Mouse (Mus musculus) MEL (cell line): ENCODE results near the gene Gpd2.

Source experiments
- CHD2 ChIP-seq: IDR thresholded peaks from 2 replicates; pipeline ENCODE4 v1.6.1; 2011; ENCODE audit warnings: low read length, improper control_type of control experiment
- CTCF ChIP-seq, 3 experiments: IDR thresholded peaks in 2 of 3; conservative IDR thresholded peaks in 1 of 3; 2 replicates each; pipeline ENCODE4 v1.5.1; 2011 to 2012; ENCODE audit warnings: low read length in 3 of 3, low read depth in 2 of 3, mild to moderate bottlenecking in 2 of 3, improper control_type of control experiment in 1 of 3, inconsistent platforms in 1 of 3, mixed read lengths in 1 of 3, moderate library complexity in 1 of 3; ENCODE audit not compliant: control insufficient read depth in 1 of 3, insufficient read depth in 1 of 3, poor library complexity in 1 of 3, severe bottlenecking in 1 of 3
- MXI1 ChIP-seq: IDR thresholded peaks from 2 replicates; pipeline ENCODE4 v1.6.1; 2011; ENCODE audit warnings: mild to moderate bottlenecking, low read depth, low read length, improper control_type of control experiment
- POLR2A ChIP-seq, 2 experiments: IDR thresholded peaks; 2 replicates each; pipeline ENCODE4 v1.6.1; 2011 to 2012; ENCODE audit warnings: low read length in 2 of 2, mild to moderate bottlenecking in 2 of 2, control low read depth in 1 of 2, improper control_type of control experiment in 1 of 2, low read depth in 1 of 2, moderate library complexity in 1 of 2; ENCODE audit not compliant: control insufficient read depth in 1 of 2, insufficient read depth in 1 of 2, poor library complexity in 1 of 2
- RAD21 ChIP-seq: IDR thresholded peaks from 2 replicates; pipeline ENCODE4 v1.6.1; 2011; ENCODE audit warnings: mild to moderate bottlenecking, low read depth, low read length, improper control_type of control experiment
- USF1 ChIP-seq: IDR thresholded peaks from 2 replicates; pipeline ENCODE4 v1.6.1; 2014; ENCODE audit warnings: low read depth, mild to moderate bottlenecking, inconsistent platforms, low read length, improper control_type of control experiment, moderate library complexity

GRCm38 (mm10) chr2:57232328-57232727, 5.1 kb upstream of the Gpd2 start:
- TF ChIP-seq POLR2A (IDR thresholded peaks at IDR 0.05; ENCODE audit: control insufficient read depth in 1 of 2, insufficient read depth in 1 of 2, low read depth in 1 of 2, low read length in 2 of 2, poor library complexity in 1 of 2) (no peak), CTCF (IDR thresholded peaks at IDR 0.05 in 2 of 3, conservative IDR thresholded peaks at IDR 0.05 in 1 of 3; ENCODE audit: control insufficient read depth in 1 of 3, insufficient read depth in 1 of 3, low read depth in 2 of 3, low read length in 3 of 3, poor library complexity in 1 of 3, severe bottlenecking in 1 of 3) (no peak), RAD21 (no peak), CHD2 (no peak), MXI1 (no peak), USF1 (no peak)
